ENCODE assay signal across 8 mouse cellular contexts in the genomic region with DNA sequence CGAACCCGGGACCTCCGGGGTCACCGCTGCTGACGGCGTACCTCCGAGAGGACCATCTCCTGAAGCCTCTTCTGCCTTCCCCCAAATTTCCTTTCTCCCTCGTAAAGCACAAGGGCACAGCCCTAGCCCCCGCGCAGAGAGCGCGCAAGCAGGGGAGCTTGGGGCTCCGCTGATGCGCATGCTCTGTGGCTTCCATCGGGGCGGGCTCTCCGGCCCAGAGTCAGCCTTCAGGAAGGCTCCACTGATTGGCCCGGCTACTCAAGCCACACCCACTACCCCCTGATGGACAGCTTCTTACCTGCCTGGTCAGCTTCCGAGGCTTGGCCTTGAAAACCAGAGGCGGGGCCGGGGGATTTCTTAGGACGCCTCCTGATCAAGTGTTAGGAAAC. TPM values are rescaled to one million over a fixed set of nuclear protein-coding genes. Genes with fewer than 3 reads are reported as not detected.
DNase-seq lines count a peak whose midpoint lies in the region; ATAC-seq lines count a peak whose summit lies in the region.

No protein-coding gene starts in this region.

- no peaks in the 10 kb centered on the region for H3K36me3 ChIP-seq in lung, embryonic 16.5 days (ENCODE audit: control insufficient read depth, insufficient read depth, low read length)

- peak overlapping the region; percentile 81 for H3K9ac ChIP-seq in lung, embryonic 16.5 days (ENCODE audit: low read length)

- H3K4me3 ChIP-seq in lung, embryonic 16.5 days (ENCODE audit: low read length), result peak overlapping the region; percentile 79

- peak overlapping the region; percentile 100 for H3K4me2 ChIP-seq in lung, embryonic 16.5 days (ENCODE audit: low read depth, low read length)

- peak overlapping the region; percentile 94 for H3K27ac ChIP-seq in lung, embryonic 16.5 days (ENCODE audit: low read length)

- WGBS in lung, embryonic 16.5 days, result under 1% methylated on average over 22 of the region's 22 CpGs

- peaks cover 7% of the 10 kb centered on the region for H3K4me1 ChIP-seq in lung, embryonic 16.5 days (replicated peaks; ENCODE audit: control insufficient read depth, insufficient read depth, low read length)

- peak; percentile 88 for DNase-seq in MEL-GATA-1-ER (ENCODE audit: extremely low read depth, low read depth)
- peak; percentile 94 for DNase-seq in cerebellum, adult 8-10 months
- DNase-seq in forelimb bud, embryonic 11.5 days (ENCODE audit: low read depth, low spot score), result peak; percentile 93
- peak; percentile 80 for DNase-seq in layer of hippocampus, adult 9-10 months (ENCODE audit: low spot score)
- peak; percentile 75 for DNase-seq in ovary, postnatal 14 days (ENCODE audit: low spot score)
- peak; percentile 90 for DNase-seq in thymus, postnatal 14 days

- H3K9me3 ChIP-seq in lung, embryonic 16.5 days (ENCODE audit: control insufficient read depth, low read length), result no peaks in the 10 kb centered on the region

- H3K27me3 ChIP-seq in lung, embryonic 16.5 days (ENCODE audit: control insufficient read depth, insufficient read depth, low read depth, low read length), result peaks cover 5% of the 10 kb centered on the region

- ATAC-seq in hematopoietic stem cell, adult 5-6 weeks (replicated peaks in 1 of 2; ENCODE audit: insufficient read depth in 1 of 2, low FRiP score in 2 of 2, low TSS enrichment in 1 of 2, low read depth in 1 of 2, poor library complexity in 2 of 2, severe bottlenecking in 2 of 2), result peak; percentile 76 to 88
- peak; percentile 87 for ATAC-seq in lung, embryonic 16.5 days (ENCODE audit: low read depth)

RNA-seq across cellular contexts. Expression of gene Dock9, which starts 0.8 kb away (rescaled TPM):
- 16.8 and 19.6 TPM in 2 replicates for total RNA-seq in hematopoietic stem cell, adult 5-6 weeks (2017)
- polyA plus RNA-seq in lung, embryonic 16.5 days (2015; fragmentation: Nextera tagmentation; extraction: Ambion mirVana), result 14.3 and 15.1 TPM in 2 replicates

Comparison
In these comparisons a context has a peak if more than half of its experiments do, and no peak if none do; other contexts are left out.
1. Peak in every context shown above with its lines: DNase-seq, ATAC-seq, H3K4me3 ChIP-seq and H3K27ac ChIP-seq.